Mouse (Mus musculus): ENCODE data around the gene Auh. TPM values are rescaled to one million over a fixed set of nuclear protein-coding genes. Genes with fewer than 3 reads are reported as not detected.
A peak's percentile ranks its signal among the peaks of the same experiment; 100 is the strongest.

Gene Auh
- polyA plus RNA-seq, 1 experiment from 2014 or later, result 45.0 TPM

GRCm38 (mm10) chr13:52940956-52941355, 11.5 kb upstream of the Auh start:
- no peak for ATAC-seq
- Histone ChIP-seq H3K4me2 (replicated peaks; ENCODE audit: low read depth) (no peak overlapping the region), H3K36me3 (ENCODE audit: control insufficient read depth, insufficient read depth) (no peaks in the 10 kb centered on the region), H3K27me3 (replicated peaks; ENCODE audit: control insufficient read depth, insufficient read depth, low read length) (no peaks in the 10 kb centered on the region), H3K4me3 (ENCODE audit: low read depth, low read length) (no peak overlapping the region), H3K27ac (ENCODE audit: low read depth, low read length) (no peak overlapping the region), H3K9me3 (ENCODE audit: control insufficient read depth) (no peaks in the 10 kb centered on the region), H3K4me1 (replicated peaks; ENCODE audit: control insufficient read depth, insufficient read depth, low read length) (no peaks in the 10 kb centered on the region), H3K9ac (ENCODE audit: low read depth, low read length) (no peak overlapping the region)
- WGBS, result 63% methylated on average over 7 of the region's 7 CpGs
- no peak for TF ChIP-seq CTCF (IDR thresholded peaks at IDR 0.05; ENCODE audit: low read depth)

GRCm38 (mm10) chr13:52930582-52930981, 1.1 kb upstream of the Auh start:
- no peak overlapping the region for H3K9ac ChIP-seq (ENCODE audit: low read depth, low read length)
- no peaks in the 10 kb centered on the region for H3K9me3 ChIP-seq (ENCODE audit: control insufficient read depth)
- H3K27me3 ChIP-seq (replicated peaks; ENCODE audit: control insufficient read depth, insufficient read depth, low read length), result no peaks in the 10 kb centered on the region
- H3K36me3 ChIP-seq (ENCODE audit: control insufficient read depth, insufficient read depth), result no peaks in the 10 kb centered on the region
- peaks cover 7% of the 10 kb centered on the region; the same call in 1 of the 2 replicates for H3K4me1 ChIP-seq (replicated peaks; ENCODE audit: control insufficient read depth, insufficient read depth, low read length)
- 64% methylated on average over 10 of the region's 10 CpGs for WGBS
- no peak for ATAC-seq
- H3K4me3 ChIP-seq (ENCODE audit: low read depth, low read length), result no peak overlapping the region
- H3K4me2 ChIP-seq (replicated peaks; ENCODE audit: low read depth), result no peak overlapping the region
- TF ChIP-seq CTCF (IDR thresholded peaks at IDR 0.05; ENCODE audit: low read depth), result no peak
- H3K27ac ChIP-seq (ENCODE audit: low read depth, low read length), result no peak overlapping the region

GRCm38 (mm10) chr13:52928392-52928791, 1.1 kb downstream of the Auh start:
- H3K4me2 ChIP-seq (replicated peaks; ENCODE audit: low read depth), result peak overlapping the region; percentile 68
- H3K27ac ChIP-seq (ENCODE audit: low read depth, low read length), result no peak overlapping the region
- no peak for ATAC-seq
- H3K36me3 ChIP-seq (ENCODE audit: control insufficient read depth, insufficient read depth), result no peaks in the 10 kb centered on the region
- no peaks in the 10 kb centered on the region for H3K27me3 ChIP-seq (replicated peaks; ENCODE audit: control insufficient read depth, insufficient read depth, low read length)
- H3K4me1 ChIP-seq (replicated peaks; ENCODE audit: control insufficient read depth, insufficient read depth, low read length), result peaks cover 7% of the 10 kb centered on the region; the same call in 1 of the 2 replicates
- H3K9ac ChIP-seq (ENCODE audit: low read depth, low read length), result no peak overlapping the region
- no peak for TF ChIP-seq CTCF (IDR thresholded peaks at IDR 0.05; ENCODE audit: low read depth)
- 58% methylated on average over 9 of the region's 9 CpGs for WGBS
- H3K9me3 ChIP-seq (ENCODE audit: control insufficient read depth), result no peaks in the 10 kb centered on the region
- peak overlapping the region; percentile 69 for H3K4me3 ChIP-seq (ENCODE audit: low read depth, low read length)

GRCm38 (mm10) chr13:52924457-52924856, 5.0 kb downstream of the Auh start:
- no peaks in the 10 kb centered on the region for H3K27me3 ChIP-seq (replicated peaks; ENCODE audit: control insufficient read depth, insufficient read depth, low read length)
- peaks cover 7% of the 10 kb centered on the region for H3K4me1 ChIP-seq (replicated peaks; ENCODE audit: control insufficient read depth, insufficient read depth, low read length)
- no peak overlapping the region for H3K4me2 ChIP-seq (replicated peaks; ENCODE audit: low read depth)
- 73% methylated on average over 5 of the region's 5 CpGs for WGBS
- TF ChIP-seq CTCF (IDR thresholded peaks at IDR 0.05; ENCODE audit: low read depth), result no peak
- no peak overlapping the region for H3K4me3 ChIP-seq (ENCODE audit: low read depth, low read length)
- H3K9ac ChIP-seq (ENCODE audit: low read depth, low read length), result no peak overlapping the region
- no peak for ATAC-seq
- H3K27ac ChIP-seq (ENCODE audit: low read depth, low read length), result no peak overlapping the region
- H3K36me3 ChIP-seq (ENCODE audit: control insufficient read depth, insufficient read depth), result peaks cover 7% of the 10 kb centered on the region
- H3K9me3 ChIP-seq (ENCODE audit: control insufficient read depth), result no peaks in the 10 kb centered on the region

- Histone ChIP-seq H3K9me3 (ENCODE audit: control insufficient read depth) (no peaks in the 10 kb centered on the region), H3K4me3 (ENCODE audit: low read depth, low read length) (no peak overlapping the region), H3K4me1 (replicated peaks; ENCODE audit: control insufficient read depth, insufficient read depth, low read length) (no peaks in the 10 kb centered on the region; the same call in 1 of the 2 replicates), H3K4me2 (replicated peaks; ENCODE audit: low read depth) (no peak overlapping the region), H3K27ac (ENCODE audit: low read depth, low read length) (no peak overlapping the region), H3K36me3 (ENCODE audit: control insufficient read depth, insufficient read depth) (peaks cover 17% of the 10 kb centered on the region), H3K9ac (ENCODE audit: low read depth, low read length) (no peak overlapping the region), H3K27me3 (replicated peaks; ENCODE audit: control insufficient read depth, insufficient read depth, low read length) (no peaks in the 10 kb centered on the region)
- 60% methylated on average over 8 of the region's 8 CpGs for WGBS
- TF ChIP-seq CTCF (IDR thresholded peaks at IDR 0.05; ENCODE audit: low read depth), result no peak
- no peak for ATAC-seq
These were observed 7.5 kb downstream of the Auh start for GRCm38 (mm10) chr13:52921966-52922365.

GRCm38 (mm10) chr13:52921065-52921825, 8.2 kb downstream of the Auh start:
- no peaks in the 10 kb centered on the region for H3K9me3 ChIP-seq (ENCODE audit: control insufficient read depth)
- peaks cover 17% of the 10 kb centered on the region for H3K36me3 ChIP-seq (ENCODE audit: control insufficient read depth, insufficient read depth)
- TF ChIP-seq CTCF (IDR thresholded peaks at IDR 0.05; ENCODE audit: low read depth), result no peak
- H3K4me3 ChIP-seq (ENCODE audit: low read depth, low read length), result no peak overlapping the region
- no peak for ATAC-seq
- no peaks in the 10 kb centered on the region; the same call in 1 of the 2 replicates for H3K4me1 ChIP-seq (replicated peaks; ENCODE audit: control insufficient read depth, insufficient read depth, low read length)
- no peaks in the 10 kb centered on the region for H3K27me3 ChIP-seq (replicated peaks; ENCODE audit: control insufficient read depth, insufficient read depth, low read length)
- WGBS, result 69% methylated on average over 7 of the region's 7 CpGs
- no peak overlapping the region for H3K4me2 ChIP-seq (replicated peaks; ENCODE audit: low read depth)
- H3K9ac ChIP-seq (ENCODE audit: low read depth, low read length), result no peak overlapping the region
- no peak overlapping the region for H3K27ac ChIP-seq (ENCODE audit: low read depth, low read length)
